Comparison of ENCODE assay signal across 9 mouse cellular contexts in genomic region chr6:48851820-48852491, GRCm38 (mm10). TPM values are rescaled to one million over a fixed set of nuclear protein-coding genes. Genes with fewer than 3 reads are reported as not detected.
A peak's percentile ranks its signal among the peaks of the same experiment; 100 is the strongest.
DNase-seq lines count a peak whose midpoint lies in the region; ATAC-seq and TF ChIP-seq lines count a peak whose summit lies in the region.
"Had no signal": no experiment of that assay in that cellular context is flagged by ENCODE, and none has a peak within 500 bp of the region (broad histone marks: within the 10 kb centered on the region; RNA-seq: fewer than 3 reads in every experiment).

No protein-coding gene starts in this region.

- WGBS in embryonic facial prominence, embryonic 14.5 days: 2% methylated on average over 29 of the region's 29 CpGs
- WGBS in heart, embryonic 16.5 days: under 1% methylated on average over 29 of the region's 29 CpGs

- no peak for TF ChIP-seq POLR2A in testis, adult 2 months (IDR thresholded peaks at IDR 0.05; ENCODE audit: control insufficient read depth, low read depth, low read length)

- no peaks in the 10 kb centered on the region for H3K36me3 ChIP-seq in ES-E14 (ENCODE audit: control insufficient read depth, insufficient read depth, low read length, poor library complexity, severe bottlenecking)
- H3K36me3 ChIP-seq in embryonic facial prominence, embryonic 14.5 days (ENCODE audit: control insufficient read depth, insufficient read depth, low read length): no peaks in the 10 kb centered on the region
- no peaks in the 10 kb centered on the region for H3K36me3 ChIP-seq in heart, embryonic 16.5 days (ENCODE audit: control insufficient read depth, insufficient read depth)
- H3K36me3 ChIP-seq in testis, adult 2 months (ENCODE audit: control insufficient read depth, insufficient read depth, low read length): no peaks in the 10 kb centered on the region

- H3K27ac ChIP-seq in ES-E14 (ENCODE audit: insufficient read depth, low read depth, low read length, poor library complexity, severe bottlenecking): no peak overlapping the region
- H3K27ac ChIP-seq in embryonic facial prominence, embryonic 14.5 days (replicated peaks; ENCODE audit: low read depth, low read length): peak overlapping the region; percentile 88
- peak overlapping the region; percentile 80 for H3K27ac ChIP-seq in heart, embryonic 16.5 days (ENCODE audit: low read length)
- H3K27ac ChIP-seq in testis, adult 2 months (ENCODE audit: control insufficient read depth, insufficient read depth, low read depth, low read length): peak overlapping the region; percentile 49; the same call in 1 of the 2 replicates

- no peak for TF ChIP-seq CTCF in testis, adult 2 months (IDR thresholded peaks at IDR 0.05; ENCODE audit: control insufficient read depth, insufficient read depth, insufficient replicate concordance, low read depth, low read length)

- H3K4me2 ChIP-seq in embryonic facial prominence, embryonic 14.5 days (ENCODE audit: low read depth, low read length): peak overlapping the region; percentile 67
- H3K4me2 ChIP-seq in heart, embryonic 16.5 days (ENCODE audit: low read depth, low read length): peak overlapping the region; percentile 83

- peak; percentile 84 for ATAC-seq in embryonic facial prominence, embryonic 14.5 days (ENCODE audit: low read depth)
- peak; percentile 41; the same call in 1 of the 2 replicates for ATAC-seq in heart, embryonic 16.5 days (replicated peaks; ENCODE audit: extremely low read depth, insufficient read depth, low FRiP score)

- H3K4me1 ChIP-seq in ES-E14 (ENCODE audit: control insufficient read depth in 2 of 2, insufficient read depth in 2 of 2, low read length in 2 of 2, poor library complexity in 1 of 2): peaks cover 0 to 2% of the 10 kb centered on the region in 2 experiments; a peak in 1 of 4 replicates
- H3K4me1 ChIP-seq in embryonic facial prominence, embryonic 14.5 days (ENCODE audit: control insufficient read depth, insufficient read depth, low read length): no peaks in the 10 kb centered on the region
- 0 out of 2 replicates have a peak, but pooled peaks cover 4% of the 10 kb centered on the region for H3K4me1 ChIP-seq in heart, embryonic 16.5 days (ENCODE audit: control insufficient read depth, insufficient read depth, low read length)
- peaks cover 4% of the 10 kb centered on the region for H3K4me1 ChIP-seq in testis, adult 2 months (ENCODE audit: control insufficient read depth, insufficient read depth, low read length)

- H3K4me3 ChIP-seq in ES-E14 (ENCODE audit: insufficient read depth in 1 of 2, low read depth in 1 of 2, low read length in 2 of 2, poor library complexity in 1 of 2, severe bottlenecking in 1 of 2): peak overlapping the region; percentile 31 to 35
- H3K4me3 ChIP-seq in embryonic facial prominence, embryonic 14.5 days (ENCODE audit: low read depth, low read length): peak overlapping the region; percentile 42
- H3K4me3 ChIP-seq in heart, embryonic 16.5 days (ENCODE audit: low read length): peak overlapping the region; percentile 51
- H3K4me3 ChIP-seq in testis, adult 2 months (ENCODE audit: control insufficient read depth, low read depth, low read length): peak overlapping the region; percentile 47

- H3K27me3 ChIP-seq in embryonic facial prominence, embryonic 14.5 days (replicated peaks; ENCODE audit: control insufficient read depth, insufficient read depth, low read length): no peaks in the 10 kb centered on the region
- H3K27me3 ChIP-seq in heart, embryonic 16.5 days (ENCODE audit: control insufficient read depth, insufficient read depth, low read length): no peaks in the 10 kb centered on the region
- no peaks in the 10 kb centered on the region for H3K27me3 ChIP-seq in testis, adult 2 months (ENCODE audit: control insufficient read depth, insufficient read depth, low read length)

- in situ Hi-C loops in ES-E14 (cut with MboI; ENCODE audit: low sequenced_read_pairs in 2 of 2, unreplicated experiment in 2 of 2): no loop called here

- no peak for DNase-seq in ES-E14 (ENCODE audit: low read depth, low spot score)
- DNase-seq in embryonic facial prominence, embryonic 14.5 days (ENCODE audit: low spot score): peak; percentile 71
- DNase-seq in kidney, postnatal 10 days: peak; percentile 73
- peak; percentile 67 for DNase-seq in lung, postnatal 36 days
- DNase-seq in cerebellum, adult 8-10 months: no peak
- no peak for DNase-seq in cerebellum, postnatal 14 days

- H3K9me3 ChIP-seq in ES-E14 (ENCODE audit: control insufficient read depth, insufficient read depth, low read depth, low read length): no peaks in the 10 kb centered on the region
- peaks cover 6% of the 10 kb centered on the region; the same call in 1 of the 2 replicates for H3K9me3 ChIP-seq in embryonic facial prominence, embryonic 14.5 days (ENCODE audit: control insufficient read depth, low read length)
- H3K9me3 ChIP-seq in heart, embryonic 16.5 days (replicated peaks; ENCODE audit: control insufficient read depth, low read length): peaks cover 4% of the 10 kb centered on the region; the same call in 1 of the 2 replicates

- H3K9ac ChIP-seq in ES-E14 (ENCODE audit: insufficient read depth, low read depth, low read length, poor library complexity, severe bottlenecking): peak overlapping the region; percentile 18; the same call in 1 of the 2 replicates
- peak overlapping the region; percentile 70 for H3K9ac ChIP-seq in embryonic facial prominence, embryonic 14.5 days (ENCODE audit: low read depth, low read length)
- peak overlapping the region; percentile 72 for H3K9ac ChIP-seq in heart, embryonic 16.5 days (ENCODE audit: low read length)

TF ChIP-seq in ES-E14, 5 proteins besides CTCF, POLR2A, EP300 and RAD21:
- TF ChIP-seq ZC3H11A (IDR thresholded peaks at IDR 0.05; ENCODE audit: borderline replicate concordance, low read depth, low read length) (no peak), HCFC1 (IDR thresholded peaks at IDR 0.05; ENCODE audit: borderline replicate concordance, insufficient read depth, low read length) (no peak), ZNF384 (IDR thresholded peaks at IDR 0.05; ENCODE audit: low read depth, low read length) (no peak), MAFK (IDR thresholded peaks at IDR 0.05; ENCODE audit: insufficient read depth, low read depth, low read length) (no peak), CHD2 (IDR thresholded peaks at IDR 0.05; ENCODE audit: low read depth, low read length) (no peak)

RNA-seq across cellular contexts. Expression of gene Tmem176b, which starts 10.7 kb away (rescaled TPM):
- total RNA-seq in ES-E14 (2012; rRNA removed): 0.74 and 4.7 TPM in 2 replicates
- 244 and 254 TPM in 2 replicates for polyA plus RNA-seq in embryonic facial prominence, embryonic 14.5 days (2014; fragmentation: Nextera tagmentation; extraction: Ambion mirVana)
- 217 and 227 TPM in 2 replicates for polyA plus RNA-seq in heart, embryonic 16.5 days (2015; fragmentation: Nextera tagmentation; extraction: Ambion mirVana)
- 49.0 and 49.2 TPM in 2 replicates for polyA plus RNA-seq in testis, adult 2 months (2012; rRNA removed)

RNA-seq across cellular contexts. Expression of gene Tmem176a, which starts 11.2 kb away (rescaled TPM):
- 0.90 and 7.8 TPM in 2 replicates for total RNA-seq in ES-E14 (2012; rRNA removed)
- 92.7 and 101 TPM in 2 replicates for polyA plus RNA-seq in embryonic facial prominence, embryonic 14.5 days (2014; fragmentation: Nextera tagmentation; extraction: Ambion mirVana)
- polyA plus RNA-seq in heart, embryonic 16.5 days (2015; fragmentation: Nextera tagmentation; extraction: Ambion mirVana): 78.4 and 88.4 TPM in 2 replicates
- 18.5 and 19.1 TPM in 2 replicates for polyA plus RNA-seq in testis, adult 2 months (2012; rRNA removed)

RNA-seq across cellular contexts. Expression of gene Aoc1, which starts 20.7 kb away (rescaled TPM):
- total RNA-seq in ES-E14 (2012; rRNA removed): 0.31 and 0.32 TPM in 2 replicates
- polyA plus RNA-seq in embryonic facial prominence, embryonic 14.5 days (2014; fragmentation: Nextera tagmentation; extraction: Ambion mirVana): 0.08 TPM in 1 of 2 replicates, not detected in the other
- 0.84 TPM in 1 of 2 replicates, not detected in the other for polyA plus RNA-seq in heart, embryonic 16.5 days (2015; fragmentation: Nextera tagmentation; extraction: Ambion mirVana)
- polyA plus RNA-seq in testis, adult 2 months (2012; rRNA removed): 0.84 and 0.89 TPM in 2 replicates
- total RNA-seq: layer of hippocampus, postnatal 36 days had no signal

Comparison
In these comparisons a context has a peak if more than half of its experiments do, and no peak if none do; other contexts are left out.
1. DNase-seq: peak in embryonic facial prominence, embryonic 14.5 days (single experiment), kidney, postnatal 10 days (single experiment) and lung, postnatal 36 days (single experiment); none in ES-E14 (single experiment), cerebellum, adult 8-10 months (single experiment) and cerebellum, postnatal 14 days (0 of 2).
2. H3K9ac ChIP-seq: peak in every context shown above with its lines; median percentile 72 in heart, embryonic 16.5 days; 70 in embryonic facial prominence, embryonic 14.5 days; 18 in ES-E14.
3. Peak in every context shown above with its lines, with median percentiles within 50 percentile points of each other: H3K4me3 ChIP-seq.